Mouse (Mus musculus) heart, embryonic 16.5 days (tissue): ENCODE data around the gene Mapk3. TPM values are rescaled to one million over a fixed set of nuclear protein-coding genes. Genes with fewer than 3 reads are reported as not detected.

ENCODE experiments used
- ATAC-seq: fragments of 200-750 bp; cut with Nextera tagmentation; replicated peaks from 2 replicates; pipeline ENCODE4 v1.8.0; 2017; ENCODE audit warnings: moderate number of reproducible peaks; ENCODE audit not compliant: insufficient read depth, low FRiP score; ENCODE audit errors: extremely low read depth
- H3K27ac ChIP-seq: fragments of 300-500 bp; sonication (generic); 2 replicates; pipeline ENCODE4 v1.5.1; 2014; ENCODE audit warnings: mild to moderate bottlenecking, low read length, control low read depth, moderate library complexity
- H3K27me3 ChIP-seq: fragments of 300-500 bp; sonication (generic); 2 replicates; pipeline ENCODE4 v1.6.1; 2014; ENCODE audit warnings: low read length, mixed read lengths; ENCODE audit not compliant: control insufficient read depth, insufficient read depth
- H3K36me3 ChIP-seq: fragments of 300-500 bp; sonication (generic); 2 replicates; pipeline ENCODE4 v1.6.1; 2014; ENCODE audit not compliant: control insufficient read depth, insufficient read depth
- H3K4me1 ChIP-seq: fragments of 300-500 bp; sonication (generic); 2 replicates; pipeline ENCODE4 v1.6.1; 2014; ENCODE audit warnings: low read length, mixed read lengths; ENCODE audit not compliant: control insufficient read depth, insufficient read depth
- H3K4me2 ChIP-seq: fragments of 300-500 bp; sonication (generic); 2 replicates; pipeline ENCODE4 v1.6.1; 2014; ENCODE audit warnings: low read depth, mild to moderate bottlenecking, control low read depth, low read length
- H3K4me3 ChIP-seq: fragments of 300-500 bp; sonication (generic); 2 replicates; pipeline ENCODE4 v1.5.1; 2014; ENCODE audit warnings: mild to moderate bottlenecking, control low read depth, low read length
- H3K9ac ChIP-seq: fragments of 300-500 bp; sonication (generic); 2 replicates; pipeline ENCODE4 v1.6.1; 2014; ENCODE audit warnings: low read length, control low read depth
- H3K9me3 ChIP-seq: fragments of 300-500 bp; sonication (generic); replicated peaks from 2 replicates; pipeline ENCODE4 v1.6.1; 2016; ENCODE audit warnings: low read length; ENCODE audit not compliant: control insufficient read depth
- WGBS: fragments of 180-500 bp; shearing (Covaris S2); extraction: QIAGEN DNeasy Blood & Tissue Kit; methylation state at CpG from one replicate; pipeline ENCODE4 v1.1.7; 2014; 5-methylcytosine and 5-hydroxymethylcytosine counted together
- polyA plus RNA-seq: library from polyadenylated mRNA; unstranded; fragments of >200 nt; fragmentation: Nextera tagmentation; extraction: Ambion mirVana; gene quantifications from 2 replicates; pipeline ENCODE4 v1.2.1, GENCODE M21; 2015

The Mapk3 gene
- polyA plus RNA-seq, 1 experiment from 2014 or later = 58.6 TPM

- Histone ChIP-seq H3K4me3 (peak overlapping the region; percentile 80; the same call in 1 of the 2 replicates), H3K9me3 (no peaks in the 10 kb centered on the region), H3K4me2 (peak overlapping the region; percentile 78), H3K27ac (no peak overlapping the region), H3K36me3 (peaks cover 28% of the 10 kb centered on the region), H3K9ac (no peak overlapping the region), H3K27me3 (no peaks in the 10 kb centered on the region), H3K4me1 (peaks cover 56% of the 10 kb centered on the region)
- 77% methylated on average over 16 of the region's 16 CpGs for WGBS
- no peak for ATAC-seq
These were observed 36.3 kb downstream of the Mapk3 start for GRCm38 (mm10) chr7:126795387-126796317.

- no peaks in the 10 kb centered on the region for H3K27me3 ChIP-seq
- no peaks in the 10 kb centered on the region for H3K9me3 ChIP-seq
- peaks cover 52% of the 10 kb centered on the region for H3K4me1 ChIP-seq
- H3K4me3 ChIP-seq = peak overlapping the region; percentile 80
- peak overlapping the region; percentile 96; the same call in 1 of the 2 replicates for H3K27ac ChIP-seq
- peak overlapping the region; percentile 78 for H3K4me2 ChIP-seq
- WGBS = 59% methylated on average over 8 of the region's 8 CpGs
- no peak for ATAC-seq
- peak overlapping the region; percentile 94 for H3K9ac ChIP-seq
- peaks cover 28% of the 10 kb centered on the region for H3K36me3 ChIP-seq
These were observed 37.0 kb downstream of the Mapk3 start for GRCm38 (mm10) chr7:126796350-126796932.

- 0 out of 2 replicates have a peak, but pooled peaks have one; percentile 7 for ATAC-seq
- Histone ChIP-seq H3K9ac (peak within 1 kb of the TSS; percentile 94), H3K4me3 (peak within 1 kb of the TSS; percentile 80), H3K27me3 (no peaks in the 10 kb centered on the region), H3K9me3 (no peaks in the 10 kb centered on the region), H3K36me3 (peaks cover 28% of the 10 kb centered on the region), H3K4me1 (peaks cover 50% of the 10 kb centered on the region), H3K27ac (peak within 1 kb of the TSS; percentile 96), H3K4me2 (peak within 1 kb of the TSS; percentile 78)
- WGBS = 7% methylated on average over 21 of the region's 21 CpGs
These were observed 38.2 kb downstream of the Mapk3 start, which contains the start of gene Fam57b for GRCm38 (mm10) chr7:126797411-126798126. Gene Fam57b, plus strand, starts transcription at chr7:126797668.

- Histone ChIP-seq H3K9ac (peak overlapping the region; percentile 94), H3K4me2 (peak overlapping the region; percentile 78), H3K27ac (peak overlapping the region; percentile 96), H3K9me3 (no peaks in the 10 kb centered on the region), H3K4me3 (peak overlapping the region; percentile 80), H3K27me3 (no peaks in the 10 kb centered on the region), H3K4me1 (peaks cover 45% of the 10 kb centered on the region), H3K36me3 (peaks cover 28% of the 10 kb centered on the region)
- no peak for ATAC-seq
- WGBS = under 1% methylated on average over 40 of the region's 40 CpGs
These were observed 39.0 kb downstream of the Mapk3 start for GRCm38 (mm10) chr7:126798127-126799049.

GRCm38 (mm10) chr7:126799050-126799467 is 39.7 kb downstream of the Mapk3 start:
- 1% methylated on average over 30 of the region's 36 CpGs for WGBS
- H3K9ac ChIP-seq = peak overlapping the region; percentile 94
- H3K4me3 ChIP-seq = peak overlapping the region; percentile 80
- peaks cover 42% of the 10 kb centered on the region for H3K4me1 ChIP-seq
- H3K27ac ChIP-seq = peak overlapping the region; percentile 100
- peak overlapping the region; percentile 92 for H3K4me2 ChIP-seq
- no peaks in the 10 kb centered on the region for H3K9me3 ChIP-seq
- no peaks in the 10 kb centered on the region for H3K27me3 ChIP-seq
- H3K36me3 ChIP-seq = peaks cover 28% of the 10 kb centered on the region
- peak; percentile 93 for ATAC-seq

- peak overlapping the region; percentile 80 for H3K4me3 ChIP-seq
- peak; percentile 86 for ATAC-seq
- 1% methylated on average over 37 of the region's 38 CpGs for WGBS
- H3K4me2 ChIP-seq = peak overlapping the region; percentile 92
- peak overlapping the region; percentile 100 for H3K27ac ChIP-seq
- H3K9ac ChIP-seq = peak overlapping the region; percentile 92
- H3K9me3 ChIP-seq = no peaks in the 10 kb centered on the region
- peaks cover 26% of the 10 kb centered on the region for H3K36me3 ChIP-seq
- no peaks in the 10 kb centered on the region for H3K27me3 ChIP-seq
- H3K4me1 ChIP-seq = peaks cover 37% of the 10 kb centered on the region
These were observed 40.3 kb downstream of the Mapk3 start for GRCm38 (mm10) chr7:126799468-126800268.

GRCm38 (mm10) chr7:126800269-126801056 is 41.1 kb downstream of the Mapk3 start:
- H3K4me3 ChIP-seq = peak overlapping the region; percentile 80
- peak overlapping the region; percentile 92 for H3K9ac ChIP-seq
- H3K36me3 ChIP-seq = peaks cover 18% of the 10 kb centered on the region
- H3K9me3 ChIP-seq = no peaks in the 10 kb centered on the region
- ATAC-seq = no peak
- peak overlapping the region; percentile 92 for H3K4me2 ChIP-seq
- WGBS = 58% methylated on average over 5 of the region's 5 CpGs
- peak overlapping the region; percentile 100 for H3K27ac ChIP-seq
- no peaks in the 10 kb centered on the region for H3K27me3 ChIP-seq
- H3K4me1 ChIP-seq = peaks cover 30% of the 10 kb centered on the region
